Mouse (Mus musculus) ES-Bruce4 (cell line): ENCODE data around the gene Obscn. TPM values are rescaled to one million over a fixed set of nuclear protein-coding genes. Genes with fewer than 3 reads are reported as not detected.

Experiments
- H3K27ac ChIP-seq: 2 replicates; pipeline ENCODE4 v1.5.1; 2012; ENCODE audit warnings: low read length, inconsistent platforms; ENCODE audit not compliant: insufficient read depth
- H3K27me3 ChIP-seq: 2 replicates; pipeline ENCODE4 v1.6.1; 2012; ENCODE audit warnings: mild to moderate bottlenecking, low read length, inconsistent platforms; ENCODE audit not compliant: control insufficient read depth, poor library complexity, insufficient read depth, severe bottlenecking
- H3K36me3 ChIP-seq: 2 replicates; pipeline ENCODE4 v1.6.1; 2012; ENCODE audit warnings: inconsistent platforms, mild to moderate bottlenecking, low read length, moderate library complexity; ENCODE audit not compliant: control insufficient read depth, poor library complexity, insufficient read depth, severe bottlenecking
- H3K4me1 ChIP-seq: one replicate; pipeline ENCODE4 v1.8.1; 2011; ENCODE audit warnings: low read length; ENCODE audit not compliant: control insufficient read depth, insufficient read depth
- H3K4me3 ChIP-seq: 2 replicates; pipeline ENCODE4 v1.5.1; 2011; ENCODE audit warnings: low read depth, mild to moderate bottlenecking, low read length
- H3K9ac ChIP-seq: 2 replicates; pipeline ENCODE4 v1.6.1; 2012; ENCODE audit warnings: low read depth, mild to moderate bottlenecking, inconsistent platforms; ENCODE audit not compliant: poor library complexity, severe bottlenecking
- H3K9me3 ChIP-seq: replicated peaks from 2 replicates; pipeline ENCODE4 v1.6.1; 2012; ENCODE audit warnings: mild to moderate bottlenecking, low read length, inconsistent platforms; ENCODE audit not compliant: control insufficient read depth, poor library complexity, insufficient read depth, severe bottlenecking
- CTCF ChIP-seq: IDR thresholded peaks from one replicate; pipeline ENCODE4 v1.8.1; 2011; ENCODE audit warnings: low read depth, low read length
- EP300 ChIP-seq: IDR thresholded peaks from 2 replicates; pipeline ENCODE4 v1.6.1; 2011; ENCODE audit warnings: low read depth, low read length; ENCODE audit not compliant: insufficient read depth
- POLR2A ChIP-seq: IDR thresholded peaks from one replicate; pipeline ENCODE4 v1.8.1; 2011; ENCODE audit warnings: low read length; ENCODE audit not compliant: insufficient read depth
- polyA plus RNA-seq: library from polyadenylated mRNA; stranded (reverse); fragments of >200 nt; gene quantifications from 2 replicates; pipeline ENCODE4 v1.2.4, GENCODE M21; 2011; ENCODE audit warnings: low read depth; ENCODE audit not compliant: missing spikeins, insufficient read depth, insufficient read length

The Obscn gene
- polyA plus RNA-seq: 0.35 and 1.3 TPM in 2 replicates

GRCm38 (mm10) chr11:59135904-59136452 is at the start of gene Obscn:
Gene Obscn (minus strand): TSS chr11:59136402.
- Histone ChIP-seq H3K36me3 (no peaks in the 10 kb centered on the region), H3K4me1 (no peaks in the 10 kb centered on the region), H3K4me3 (peak within 1 kb of the TSS; percentile 58), H3K27ac (no peak within 1 kb of the TSS), H3K9ac (0 out of 2 replicates have a peak within 1 kb of the TSS, but pooled peaks have one; percentile 15), H3K9me3 (no peaks in the 10 kb centered on the region), H3K27me3 (peaks cover 3% of the 10 kb centered on the region)
- no peak for TF ChIP-seq CTCF
- TF ChIP-seq EP300: no peak
- no peak for TF ChIP-seq POLR2A

GRCm38 (mm10) chr11:59185490-59185889 is 49.3 kb upstream of the Obscn start:
- Histone ChIP-seq H3K9ac (no peak overlapping the region), H3K27ac (no peak overlapping the region), H3K4me1 (peaks cover 3% of the 10 kb centered on the region), H3K9me3 (no peaks in the 10 kb centered on the region), H3K27me3 (no peaks in the 10 kb centered on the region), H3K4me3 (no peak overlapping the region), H3K36me3 (peaks cover 13% of the 10 kb centered on the region)
- TF ChIP-seq EP300: no peak
- TF ChIP-seq CTCF: no peak
- TF ChIP-seq POLR2A: no peak

- Histone ChIP-seq H3K27ac (no peak overlapping the region), H3K4me1 (peaks cover 1% of the 10 kb centered on the region)
- TF ChIP-seq POLR2A (no peak), CTCF (peak; percentile 73), EP300 (no peak)
Observed at GRCm38 (mm10) chr11:59183821-59184220, 47.6 kb upstream of the Obscn start.

GRCm38 (mm10) chr11:59182864-59183331 is 46.7 kb upstream of the Obscn start, which contains the start of gene Gjc2:
Gene Gjc2 (minus strand): TSS chr11:59183213.
- Histone ChIP-seq H3K4me3 (no peak within 1 kb of the TSS), H3K9me3 (no peaks in the 10 kb centered on the region), H3K27me3 (no peaks in the 10 kb centered on the region), H3K36me3 (peaks cover 13% of the 10 kb centered on the region), H3K4me1 (no peaks in the 10 kb centered on the region), H3K27ac (no peak within 1 kb of the TSS), H3K9ac (no peak within 1 kb of the TSS)
- TF ChIP-seq POLR2A: no peak
- no peak for TF ChIP-seq CTCF
- no peak for TF ChIP-seq EP300

More at GRCm38 (mm10) chr11:59183821-59184220, 47.6 kb upstream of the Obscn start:
- peaks cover 13% of the 10 kb centered on the region for H3K36me3 ChIP-seq
- H3K9me3 ChIP-seq: no peaks in the 10 kb centered on the region
- no peaks in the 10 kb centered on the region for H3K27me3 ChIP-seq
- H3K4me3 ChIP-seq: no peak overlapping the region
- H3K9ac ChIP-seq: no peak overlapping the region

GRCm38 (mm10) chr11:59176921-59177320 is 40.7 kb upstream of the Obscn start:
- H3K4me1 ChIP-seq: no peaks in the 10 kb centered on the region
- H3K36me3 ChIP-seq: no peaks in the 10 kb centered on the region
- TF ChIP-seq CTCF (no peak), EP300 (no peak), POLR2A (no peak)
- H3K9ac ChIP-seq: peak overlapping the region; percentile 60
- H3K9me3 ChIP-seq: no peaks in the 10 kb centered on the region
- H3K27ac ChIP-seq: no peak overlapping the region
- peaks cover 11% of the 10 kb centered on the region; the same call in 1 of the 2 replicates for H3K27me3 ChIP-seq
- H3K4me3 ChIP-seq: peak overlapping the region; percentile 83

DNA sequence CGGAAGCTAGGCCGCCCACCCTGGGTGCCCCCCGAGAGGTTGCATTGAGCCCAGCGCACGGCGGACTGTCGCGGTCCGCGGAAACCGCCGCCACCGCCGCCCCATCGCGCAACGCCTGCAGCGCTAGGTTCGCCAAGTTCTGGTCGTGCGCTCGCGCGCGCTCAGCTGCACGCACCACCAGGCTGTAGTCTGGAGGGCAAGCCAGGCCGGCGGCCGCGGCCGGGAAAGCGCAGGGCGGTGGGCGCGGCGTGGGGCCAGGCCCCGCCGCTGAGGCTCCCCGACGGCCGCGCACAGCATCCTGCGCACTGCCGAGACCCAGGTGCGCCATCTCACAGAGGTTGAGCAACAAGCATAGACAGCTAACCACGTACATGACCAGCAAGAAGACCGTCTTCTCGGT is 40.3 kb upstream of the Obscn start:
- peaks cover 11% of the 10 kb centered on the region; the same call in 1 of the 2 replicates for H3K27me3 ChIP-seq
- no peak for TF ChIP-seq POLR2A
- TF ChIP-seq EP300: no peak
- TF ChIP-seq CTCF: no peak

More for the DNA sequence above, 40.3 kb upstream of the Obscn start:
- H3K27ac ChIP-seq: no peak overlapping the region
- peak overlapping the region; percentile 83 for H3K4me3 ChIP-seq
- H3K4me1 ChIP-seq: no peaks in the 10 kb centered on the region
- no peaks in the 10 kb centered on the region for H3K36me3 ChIP-seq
- H3K9me3 ChIP-seq: no peaks in the 10 kb centered on the region
- H3K9ac ChIP-seq: peak overlapping the region; percentile 60
